Mouse (Mus musculus) midbrain, embryonic 12.5 days (tissue): ENCODE data around the gene Gm17655. TPM values are rescaled to one million over a fixed set of nuclear protein-coding genes. Genes with fewer than 3 reads are reported as not detected.
"Not testable (repeated sequence)": the region's sequence is repeated elsewhere in the genome, so short reads cannot be mapped to it uniquely, and the experiment has no call there.

ENCODE experiments used
- ATAC-seq: fragments of 200-750 bp; cut with Nextera tagmentation; 2 replicates; pipeline ENCODE4 v1.8.0; 2017; ENCODE audit warnings: low read depth, moderate TSS enrichment, moderate library complexity; ENCODE audit not compliant: low FRiP score
- H3K27ac ChIP-seq: fragments of 300-500 bp; sonication (generic); replicated peaks from 2 replicates; pipeline ENCODE4 v1.5.1; 2016; ENCODE audit warnings: mild to moderate bottlenecking
- H3K27me3 ChIP-seq: fragments of 300-500 bp; sonication (generic); 2 replicates; pipeline ENCODE4 v1.6.1; 2016; ENCODE audit warnings: mild to moderate bottlenecking
- H3K36me3 ChIP-seq: fragments of 300-500 bp; sonication (generic); 2 replicates; pipeline ENCODE4 v1.6.1; 2016
- H3K4me1 ChIP-seq: fragments of 300-500 bp; sonication (generic); 2 replicates; pipeline ENCODE4 v1.6.1; 2016
- H3K4me2 ChIP-seq: fragments of 300-500 bp; sonication (generic); replicated peaks from 2 replicates; pipeline ENCODE4 v1.6.1; 2016; ENCODE audit warnings: mild to moderate bottlenecking, moderate library complexity
- H3K4me3 ChIP-seq: fragments of 300-500 bp; sonication (generic); 2 replicates; pipeline ENCODE4 v1.5.1; 2016; ENCODE audit warnings: mild to moderate bottlenecking
- H3K9ac ChIP-seq: fragments of 300-500 bp; sonication (generic); replicated peaks from 2 replicates; pipeline ENCODE4 v1.6.1; 2016; ENCODE audit warnings: mild to moderate bottlenecking, moderate library complexity
- H3K9me3 ChIP-seq: fragments of 300-500 bp; sonication (generic); 2 replicates; pipeline ENCODE4 v1.6.1; 2016; ENCODE audit warnings: mild to moderate bottlenecking
- WGBS: fragments of 180-500 bp; shearing (Covaris S2); methylation state at CpG from one replicate; pipeline ENCODE4 v1.1.7; 2016; 5-methylcytosine and 5-hydroxymethylcytosine counted together
- polyA plus RNA-seq: library from polyadenylated mRNA; unstranded; fragments of >200 nt; fragmentation: Nextera tagmentation; extraction: Ambion mirVana; gene quantifications from 2 replicates; pipeline ENCODE4 v1.2.1, GENCODE M21; 2016

Gm17655 gene
- polyA plus RNA-seq, 1 experiment from 2014 or later: 5.2 TPM

DNA sequence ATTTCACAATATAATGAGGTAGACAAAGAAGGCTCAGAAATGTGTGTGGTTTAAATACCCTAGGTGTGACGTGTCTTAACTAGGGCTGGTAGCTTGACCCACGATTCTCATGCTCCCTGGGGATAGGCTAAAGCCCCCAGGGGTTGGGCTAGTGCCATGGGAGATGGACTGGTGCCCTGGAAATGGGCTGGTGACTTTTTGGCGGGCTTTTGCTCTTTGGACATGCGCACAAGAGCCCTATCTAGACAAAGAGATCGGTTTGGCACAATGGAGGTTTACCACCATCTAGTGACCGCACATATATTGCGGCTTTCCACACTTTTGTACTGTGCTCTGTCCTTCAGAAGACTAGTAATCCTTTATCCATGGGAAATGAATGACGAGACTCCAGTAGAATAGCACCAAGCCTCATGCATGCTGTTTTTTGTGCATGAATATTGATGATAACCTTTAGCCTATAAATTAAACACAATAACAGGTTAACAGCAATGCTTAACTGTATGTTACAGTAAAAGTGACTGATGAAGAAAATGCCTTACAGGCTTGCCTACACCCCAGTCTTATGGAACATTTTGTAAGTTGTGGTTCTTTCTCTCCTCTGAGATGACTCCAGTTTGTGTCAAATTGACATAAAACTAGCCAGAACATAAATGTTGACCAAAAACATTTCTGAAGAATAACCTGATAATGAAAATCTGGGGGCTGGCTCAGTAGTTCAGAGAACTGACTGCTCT, 48.5 kb downstream of the Gm17655 start:
- Histone ChIP-seq H3K27ac (peak overlapping the region; percentile 69), H3K4me3 (peak overlapping the region; percentile 28), H3K9ac (peak overlapping the region; percentile 15; the same call in 1 of the 2 replicates), H3K4me2 (peak overlapping the region; percentile 47)
- WGBS: 25% methylated on average over 8 of the region's 8 CpGs
- not testable (repeated sequence) for H3K27me3 ChIP-seq, H3K36me3 ChIP-seq, H3K9me3 ChIP-seq, H3K4me1 ChIP-seq
- ATAC-seq: peak; percentile 96

DNA sequence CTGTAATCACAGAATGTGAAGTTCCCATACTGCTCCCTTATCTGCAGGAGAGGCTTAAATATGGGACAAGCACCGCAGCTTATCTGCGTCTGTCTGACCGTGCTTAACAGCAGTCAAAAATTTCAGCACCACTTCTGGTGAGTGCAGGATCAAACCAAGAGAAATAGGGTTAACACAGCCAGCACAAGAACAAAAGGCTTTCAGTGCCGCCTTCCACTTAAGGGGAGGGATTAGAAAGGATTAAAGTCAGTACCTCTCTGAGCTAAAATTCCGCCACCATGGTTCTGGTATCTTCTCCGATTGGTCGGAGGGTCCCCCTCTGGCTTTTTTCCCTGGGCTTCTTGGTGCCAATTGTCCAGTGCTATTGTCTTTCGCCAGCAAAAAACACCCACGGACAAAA, 49.0 kb downstream of the Gm17655 start:
- Histone ChIP-seq H3K4me1 (no peaks in the 10 kb centered on the region), H3K27me3 (no peaks in the 10 kb centered on the region), H3K9ac (peak overlapping the region; percentile 15; the same call in 1 of the 2 replicates), H3K9me3 (no peaks in the 10 kb centered on the region), H3K36me3 (no peaks in the 10 kb centered on the region), H3K4me2 (peak overlapping the region; percentile 47), H3K4me3 (peak overlapping the region; percentile 28), H3K27ac (peak overlapping the region; percentile 69)
- ATAC-seq: peak; percentile 92
- WGBS: 24% methylated on average over 9 of the region's 9 CpGs

DNA sequence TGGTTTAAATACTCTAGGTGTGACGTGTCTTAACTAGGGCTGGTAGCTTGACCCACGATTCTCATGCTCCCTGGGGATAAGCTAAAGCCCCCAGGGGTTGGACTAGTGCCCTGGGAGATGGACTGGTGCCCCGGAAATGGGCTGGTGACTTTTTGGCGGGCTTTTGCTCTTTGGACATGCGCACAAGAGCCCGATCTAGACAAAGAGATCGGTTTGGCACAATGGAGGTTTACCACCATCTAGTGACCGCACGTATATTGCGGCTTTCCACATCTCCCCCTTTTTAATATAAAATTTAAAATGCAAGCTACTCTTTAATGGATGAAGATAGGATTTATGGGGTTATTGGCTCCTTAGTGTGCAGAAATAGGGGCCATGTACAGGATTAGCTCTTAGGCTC, 56.5 kb downstream of the Gm17655 start:
- H3K4me1 ChIP-seq, H3K36me3 ChIP-seq, H3K27me3 ChIP-seq, H3K9ac ChIP-seq, H3K4me3 ChIP-seq, ATAC-seq, H3K4me2 ChIP-seq, H3K27ac ChIP-seq: not testable (repeated sequence)
- 87% methylated on average over 10 of the region's 10 CpGs for WGBS
- 0 out of 2 replicates have a peak, but pooled peaks cover 15% of the 10 kb centered on the region for H3K9me3 ChIP-seq

Other genes starting within 250 kb of the Gm17655 start
- 0.37 and 0.63 TPM in 2 replicates for gene Gm15446, start 149.1 kb downstream of the Gm17655 start, polyA plus RNA-seq
- 25.5 and 26.2 TPM in 2 replicates for gene Zfp932, start 76.0 kb downstream of the Gm17655 start, polyA plus RNA-seq
- gene Gm35315, start 21.9 kb upstream of the Gm17655 start, polyA plus RNA-seq: 1.4 TPM in 2 replicates
- gene Plcxd1, start 27.5 kb upstream of the Gm17655 start, polyA plus RNA-seq: 1.1 and 1.3 TPM in 2 replicates
- gene Gtpbp6, start 35.7 kb upstream of the Gm17655 start, polyA plus RNA-seq: 39.3 and 43.8 TPM in 2 replicates
- gene Zfp605, start 37.6 kb upstream of the Gm17655 start, polyA plus RNA-seq: 10.9 and 12.0 TPM in 2 replicates
- gene Chfr, start 63.3 kb upstream of the Gm17655 start, polyA plus RNA-seq: 89.7 and 97.4 TPM in 2 replicates
- 25.3 and 27.8 TPM in 2 replicates for gene Golga3, start 104.2 kb upstream of the Gm17655 start, polyA plus RNA-seq
- 36.9 and 39.6 TPM in 2 replicates for gene Ankle2, start 158.5 kb upstream of the Gm17655 start, polyA plus RNA-seq
- gene Pgam5, start 197.4 kb upstream of the Gm17655 start, polyA plus RNA-seq: 89.0 and 89.4 TPM in 2 replicates
- gene Pxmp2, start 213.7 kb upstream of the Gm17655 start, polyA plus RNA-seq: 10.0 and 11.1 TPM in 2 replicates
- gene Pole, start 213.8 kb upstream of the Gm17655 start, polyA plus RNA-seq: 29.6 and 31.9 TPM in 2 replicates